Mouse (Mus musculus) forebrain, embryonic 12.5 days (tissue): ENCODE results near the gene Opn1sw. TPM values are rescaled to one million over a fixed set of nuclear protein-coding genes. Genes with fewer than 3 reads are reported as not detected.

Experiments used
- ATAC-seq: fragments of 200-750 bp; cut with Nextera tagmentation; 2 replicates; pipeline ENCODE4 v1.8.0; 2017; ENCODE audit warnings: moderate TSS enrichment; ENCODE audit not compliant: low FRiP score
- H3K27ac ChIP-seq: fragments of 300-500 bp; sonication (generic); 2 replicates; pipeline ENCODE4 v1.5.1; 2016; ENCODE audit warnings: mild to moderate bottlenecking
- H3K27me3 ChIP-seq: fragments of 300-500 bp; sonication (generic); 2 replicates; pipeline ENCODE4 v1.6.1; 2016; ENCODE audit warnings: mild to moderate bottlenecking
- H3K36me3 ChIP-seq: fragments of 300-500 bp; sonication (generic); replicated peaks from 2 replicates; pipeline ENCODE4 v1.6.1; 2016; ENCODE audit warnings: mild to moderate bottlenecking
- H3K4me1 ChIP-seq: fragments of 300-500 bp; sonication (generic); 2 replicates; pipeline ENCODE4 v1.6.1; 2016
- H3K4me2 ChIP-seq: fragments of 300-500 bp; sonication (generic); 2 replicates; pipeline ENCODE4 v1.6.1; 2016; ENCODE audit warnings: mild to moderate bottlenecking, moderate library complexity
- H3K4me3 ChIP-seq: fragments of 300-500 bp; sonication (generic); replicated peaks from 2 replicates; pipeline ENCODE4 v1.5.1; 2016; ENCODE audit warnings: mild to moderate bottlenecking
- H3K9ac ChIP-seq: fragments of 300-500 bp; sonication (generic); 2 replicates; pipeline ENCODE4 v1.6.1; 2016; ENCODE audit warnings: mild to moderate bottlenecking
- H3K9me3 ChIP-seq: fragments of 300-500 bp; sonication (generic); 2 replicates; pipeline ENCODE4 v1.6.1; 2016
- WGBS: fragments of 180-500 bp; shearing (Covaris S2); methylation state at CpG from one replicate; pipeline ENCODE4 v1.1.7; 2016; 5-methylcytosine and 5-hydroxymethylcytosine counted together
- polyA plus RNA-seq: library from polyadenylated mRNA; unstranded; fragments of >200 nt; fragmentation: Nextera tagmentation; extraction: Ambion mirVana; gene quantifications from 2 replicates; pipeline ENCODE4 v1.2.1, GENCODE M21; 2016

The Opn1sw gene
- polyA plus RNA-seq, result 0.23 and 0.37 TPM in 2 replicates

DNA sequence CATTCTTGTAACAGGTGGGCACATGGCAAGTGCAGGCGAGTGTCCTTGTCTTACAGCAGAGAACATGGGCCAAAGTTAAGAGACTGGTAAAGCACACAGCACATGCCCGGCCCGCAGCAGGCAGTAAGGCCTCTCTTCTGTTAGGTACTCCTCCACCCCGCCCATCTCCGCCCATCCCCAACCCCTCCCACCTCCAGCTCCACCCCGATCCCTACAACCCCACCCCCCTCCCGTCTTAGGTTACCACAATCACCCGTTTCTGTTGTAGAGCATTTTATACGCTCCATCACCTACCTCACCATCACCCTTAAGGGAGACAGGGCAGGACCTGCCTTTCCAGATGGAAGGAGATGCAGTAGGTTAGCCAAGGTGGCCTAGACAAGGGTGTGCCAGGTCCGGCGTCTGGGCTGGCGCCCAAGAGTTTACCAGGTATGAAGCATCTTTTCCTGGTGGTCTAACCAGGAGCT, at the start of gene Opn1sw:
Opn1sw (minus strand) TSS at position 417 of the 467 bp plus-strand sequence.
- peaks cover 6% of the 10 kb centered on the region; the same call in 1 of the 2 replicates for H3K27me3 ChIP-seq
- peak within 1 kb of the TSS; percentile 25; the same call in 1 of the 2 replicates for H3K4me2 ChIP-seq
- no peaks in the 10 kb centered on the region for H3K36me3 ChIP-seq
- no peak within 1 kb of the TSS for H3K9ac ChIP-seq
- no peak within 1 kb of the TSS; the same call in 1 of the 2 replicates for H3K4me3 ChIP-seq
- 4% methylated on average over 12 of the region's 12 CpGs for WGBS
- peaks cover 9% of the 10 kb centered on the region; the same call in 1 of the 2 replicates for H3K4me1 ChIP-seq
- H3K9me3 ChIP-seq, result no peaks in the 10 kb centered on the region
- ATAC-seq, result 0 out of 2 replicates have a peak, but pooled peaks have one; percentile 44
- H3K27ac ChIP-seq, result no peak within 1 kb of the TSS

DNA sequence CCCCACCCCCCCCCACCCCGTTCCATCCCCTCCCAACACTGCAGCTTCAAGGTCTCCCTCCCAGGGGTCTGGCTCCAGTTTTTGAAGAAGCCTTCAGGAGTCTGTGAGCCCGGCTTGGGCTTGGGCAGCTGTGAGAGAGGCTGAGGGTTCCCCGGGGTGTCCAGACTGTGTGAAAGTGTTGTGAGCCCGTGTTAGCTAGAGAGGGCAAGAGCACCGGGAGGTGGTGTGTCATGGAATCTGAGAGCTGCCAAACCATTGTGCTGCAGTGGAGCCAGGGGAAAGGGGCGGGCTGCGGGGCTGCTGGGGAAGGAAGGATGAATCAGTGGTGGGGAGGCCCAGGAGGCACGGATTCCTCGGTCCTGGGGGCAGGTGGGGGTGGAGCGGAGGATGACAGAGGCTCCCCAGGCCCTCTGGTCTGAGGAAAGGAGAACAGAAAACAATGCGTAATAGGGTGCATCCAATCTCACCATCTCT, 48.2 kb upstream of the Opn1sw start:
- Histone ChIP-seq H3K27me3 (peaks cover 53% of the 10 kb centered on the region), H3K4me1 (peaks cover 48% of the 10 kb centered on the region), H3K9me3 (no peaks in the 10 kb centered on the region), H3K4me3 (no peak overlapping the region), H3K36me3 (no peaks in the 10 kb centered on the region), H3K4me2 (peak overlapping the region; percentile 86), H3K9ac (peak overlapping the region; percentile 40), H3K27ac (peak overlapping the region; percentile 75)
- ATAC-seq, result no peak
- WGBS, result 6% methylated on average over 11 of the region's 11 CpGs

DNA sequence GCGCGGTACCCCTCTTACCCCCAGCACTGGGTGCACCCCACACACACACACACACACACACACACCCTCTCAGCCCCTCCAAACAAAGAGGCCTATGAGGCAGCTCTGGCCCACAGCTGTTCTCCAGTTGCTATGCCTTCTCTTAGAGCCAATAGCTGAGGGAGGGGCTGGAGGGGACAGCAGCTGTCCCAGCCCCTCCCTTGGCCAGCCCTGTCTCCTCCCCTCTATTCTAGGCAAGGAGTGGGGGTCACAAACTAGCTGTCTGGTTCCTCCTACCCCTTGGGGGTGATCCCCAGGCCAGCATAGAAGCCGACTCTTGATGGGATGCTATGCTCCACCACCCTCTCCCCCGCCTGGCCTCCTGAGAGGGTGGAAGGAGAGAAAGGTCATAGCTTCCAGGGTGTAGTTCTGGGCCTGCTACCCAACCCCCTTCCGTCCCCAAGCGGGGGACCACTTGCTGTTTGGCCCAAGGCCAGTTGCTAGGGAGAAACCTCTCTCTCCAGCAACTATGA, 47.7 kb upstream of the Opn1sw start:
- no peaks in the 10 kb centered on the region for H3K36me3 ChIP-seq
- peak overlapping the region; percentile 86 for H3K4me2 ChIP-seq
- peak; percentile 45 for ATAC-seq
- no peak overlapping the region; the same call in 1 of the 2 replicates for H3K4me3 ChIP-seq
- H3K27me3 ChIP-seq, result peaks cover 58% of the 10 kb centered on the region
- no peaks in the 10 kb centered on the region for H3K9me3 ChIP-seq
- H3K9ac ChIP-seq, result peak overlapping the region; percentile 40
- WGBS, result 7% methylated on average over 6 of the region's 6 CpGs
- peaks cover 48% of the 10 kb centered on the region for H3K4me1 ChIP-seq
- H3K27ac ChIP-seq, result peak overlapping the region; percentile 75

DNA sequence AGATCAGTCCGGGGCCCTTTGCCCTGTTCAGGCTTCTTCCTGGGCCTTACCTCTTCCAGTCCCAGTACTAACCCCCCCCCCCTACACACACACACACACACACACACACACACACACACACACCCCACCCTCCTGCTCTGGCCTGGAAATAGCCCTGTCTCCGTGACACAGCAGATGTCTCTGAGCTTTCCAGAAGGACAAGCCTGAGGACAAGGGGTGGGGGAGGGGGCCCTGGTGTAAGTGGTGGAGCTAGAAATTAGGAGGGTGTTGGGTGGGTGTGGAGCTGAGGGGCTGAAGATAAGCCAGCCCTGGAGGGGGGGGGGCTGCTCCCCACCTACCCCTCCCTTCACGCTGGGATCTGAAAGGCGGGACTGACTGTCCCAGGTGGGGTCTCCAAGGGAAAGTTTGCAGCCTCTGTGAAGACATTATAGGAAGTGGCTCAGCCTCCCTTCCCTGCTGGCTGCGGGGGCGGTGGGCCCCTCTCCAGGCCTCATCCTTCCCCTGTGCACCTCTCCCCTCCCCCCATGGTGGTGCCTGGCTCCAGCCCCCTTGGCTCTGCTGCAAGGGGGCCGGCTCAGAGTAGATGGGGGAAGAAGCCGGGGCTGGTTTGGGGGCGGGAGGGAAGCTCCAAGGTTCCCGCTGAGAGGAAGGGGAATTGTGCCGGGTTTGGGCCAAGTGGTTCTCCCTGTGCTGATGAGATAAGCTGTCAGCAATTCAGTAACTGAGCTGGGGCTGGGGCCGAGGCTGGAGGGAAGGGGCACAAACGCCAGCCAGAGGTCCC, 46.8 kb upstream of the Opn1sw start:
- Histone ChIP-seq H3K4me1 (peaks cover 48% of the 10 kb centered on the region), H3K27ac (peak overlapping the region; percentile 75), H3K9me3 (no peaks in the 10 kb centered on the region), H3K27me3 (peaks cover 66% of the 10 kb centered on the region), H3K36me3 (no peaks in the 10 kb centered on the region), H3K4me2 (peak overlapping the region; percentile 86), H3K4me3 (0 out of 2 replicates have a peak overlapping the region, but pooled peaks have one; percentile 48), H3K9ac (peak overlapping the region; percentile 40)
- WGBS, result 7% methylated on average over 12 of the region's 13 CpGs
- peak; percentile 56 for ATAC-seq

DNA sequence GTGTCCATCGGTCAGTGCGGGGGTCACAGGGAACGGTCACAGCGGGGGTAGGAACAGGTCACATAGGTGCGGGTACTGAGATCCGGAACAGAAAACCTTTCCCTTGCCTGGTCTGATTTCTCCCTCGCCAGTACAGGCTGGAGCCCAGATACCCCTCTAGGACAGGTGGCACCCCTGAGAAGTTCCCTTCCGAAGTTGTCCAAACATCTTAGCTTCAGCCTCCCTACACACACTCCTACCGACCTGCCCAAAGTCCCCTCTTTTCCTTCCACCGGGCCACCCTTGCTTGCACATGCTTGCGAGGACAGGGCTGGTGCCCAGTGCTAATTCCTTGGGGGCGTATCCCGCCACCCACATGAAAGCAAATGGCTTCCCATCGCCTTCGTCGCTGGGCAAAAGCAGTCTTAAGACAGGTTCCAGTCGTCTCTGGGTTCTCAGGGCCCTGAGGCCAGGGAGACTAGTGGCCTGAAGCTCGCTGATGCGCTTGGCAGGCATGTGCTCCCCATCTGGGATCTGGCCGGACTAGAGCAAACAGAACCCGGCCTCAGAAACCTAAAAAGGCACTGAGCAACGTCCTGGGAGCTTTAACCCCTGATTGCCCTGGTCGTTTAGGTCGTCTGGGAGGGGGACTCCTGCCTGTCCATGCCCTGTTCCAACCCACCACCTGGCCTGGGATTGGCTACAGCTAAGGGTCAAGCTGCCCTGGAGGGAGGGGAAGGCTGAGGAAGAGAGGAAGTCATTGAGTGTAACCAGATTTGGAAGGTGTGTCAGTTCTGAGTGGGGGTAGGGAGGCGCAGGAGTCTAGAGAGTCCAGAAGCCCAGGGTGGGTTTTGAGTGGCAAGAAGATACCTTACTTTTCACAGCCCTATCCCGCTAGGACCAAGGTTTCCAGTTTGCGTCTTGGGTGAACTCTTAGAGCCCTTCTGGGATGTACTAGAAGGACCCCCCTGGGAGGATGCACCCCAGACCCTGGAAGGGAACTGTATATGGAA, 45.8 kb upstream of the Opn1sw start:
- Histone ChIP-seq H3K36me3 (no peaks in the 10 kb centered on the region), H3K4me1 (peaks cover 48% of the 10 kb centered on the region), H3K27me3 (peaks cover 67% of the 10 kb centered on the region), H3K9ac (peak overlapping the region; percentile 49; the same call in 1 of the 2 replicates), H3K4me2 (peak overlapping the region; percentile 86), H3K9me3 (no peaks in the 10 kb centered on the region), H3K27ac (no peak overlapping the region), H3K4me3 (peak overlapping the region; percentile 48)
- WGBS, result 5% methylated on average over 27 of the region's 27 CpGs
- ATAC-seq, result 0 out of 2 replicates have a peak, but pooled peaks have one; percentile 9

GRCm38 (mm10) chr6:29433038-29433803, 45.0 kb upstream of the Opn1sw start, which contains the start of gene Flnc:
TSS of gene Flnc (plus strand) at chr6:29433256.
- Histone ChIP-seq H3K36me3 (no peaks in the 10 kb centered on the region), H3K27me3 (peaks cover 71% of the 10 kb centered on the region), H3K4me3 (peak within 1 kb of the TSS; percentile 48), H3K27ac (no peak within 1 kb of the TSS), H3K4me1 (peaks cover 48% of the 10 kb centered on the region), H3K4me2 (peak within 1 kb of the TSS; percentile 86), H3K9ac (peak within 1 kb of the TSS; percentile 49), H3K9me3 (no peaks in the 10 kb centered on the region)
- 2% methylated on average over 63 of the region's 77 CpGs for WGBS
- peak; percentile 31; the same call in 1 of the 2 replicates for ATAC-seq

- Histone ChIP-seq H3K27me3 (peaks cover 68% of the 10 kb centered on the region), H3K4me3 (peak overlapping the region; percentile 48), H3K9me3 (no peaks in the 10 kb centered on the region), H3K27ac (no peak overlapping the region), H3K4me2 (peak overlapping the region; percentile 86), H3K9ac (peak overlapping the region; percentile 49), H3K36me3 (no peaks in the 10 kb centered on the region), H3K4me1 (peaks cover 48% of the 10 kb centered on the region)
- ATAC-seq, result no peak
These were observed 44.4 kb upstream of the Opn1sw start for GRCm38 (mm10) chr6:29432676-29433037.

GRCm38 (mm10) chr6:29432156-29432555, 43.9 kb upstream of the Opn1sw start:
- 35% methylated on average over 3 of the region's 3 CpGs for WGBS
- Histone ChIP-seq H3K27me3 (peaks cover 68% of the 10 kb centered on the region), H3K9me3 (no peaks in the 10 kb centered on the region), H3K9ac (no peak overlapping the region), H3K27ac (no peak overlapping the region), H3K4me2 (no peak overlapping the region), H3K4me3 (no peak overlapping the region), H3K4me1 (peaks cover 47% of the 10 kb centered on the region), H3K36me3 (no peaks in the 10 kb centered on the region)
- ATAC-seq, result no peak

DNA sequence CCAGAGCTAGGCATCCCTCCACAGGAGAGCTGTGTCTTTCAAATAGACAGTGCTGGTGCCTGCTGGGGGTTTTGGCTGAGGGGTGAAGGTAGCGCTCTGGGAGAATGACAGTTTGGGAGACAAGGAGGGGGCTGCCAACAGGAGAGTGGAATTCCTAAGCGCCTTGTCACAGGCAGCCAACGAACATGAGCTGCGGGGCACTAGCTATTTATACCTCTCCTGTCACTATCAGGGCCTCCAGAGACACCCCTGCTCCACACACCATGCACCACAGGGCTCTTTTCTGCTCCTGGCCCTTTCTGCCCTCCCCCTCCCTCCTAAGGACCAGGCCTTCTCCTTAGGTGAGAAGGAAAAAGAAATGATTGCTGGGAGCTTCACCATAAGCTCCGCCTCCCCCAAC, 43.2 kb upstream of the Opn1sw start:
- Histone ChIP-seq H3K36me3 (no peaks in the 10 kb centered on the region), H3K27me3 (peaks cover 68% of the 10 kb centered on the region), H3K27ac (no peak overlapping the region), H3K9me3 (no peaks in the 10 kb centered on the region), H3K4me1 (peaks cover 40% of the 10 kb centered on the region), H3K4me2 (no peak overlapping the region), H3K4me3 (no peak overlapping the region), H3K9ac (no peak overlapping the region)
- WGBS, result 22% methylated on average over 5 of the region's 5 CpGs
- no peak for ATAC-seq

GRCm38 (mm10) chr6:29430681-29431420, 42.6 kb upstream of the Opn1sw start:
- no peaks in the 10 kb centered on the region for H3K9me3 ChIP-seq
- H3K27ac ChIP-seq, result no peak overlapping the region
- 44% methylated on average over 15 of the region's 15 CpGs for WGBS
- no peak overlapping the region for H3K9ac ChIP-seq
- ATAC-seq, result no peak
- H3K27me3 ChIP-seq, result peaks cover 64% of the 10 kb centered on the region
- H3K36me3 ChIP-seq, result no peaks in the 10 kb centered on the region
- no peak overlapping the region for H3K4me2 ChIP-seq
- no peak overlapping the region for H3K4me3 ChIP-seq
- peaks cover 34% of the 10 kb centered on the region for H3K4me1 ChIP-seq
